Mouse (Mus musculus): ENCODE measurements around the gene Dpf3. TPM values are rescaled to one million over a fixed set of nuclear protein-coding genes. Genes with fewer than 3 reads are reported as not detected.

The Dpf3 gene
- polyA plus RNA-seq, 1 experiment from 2014 or later: 26.9 TPM

DNA sequence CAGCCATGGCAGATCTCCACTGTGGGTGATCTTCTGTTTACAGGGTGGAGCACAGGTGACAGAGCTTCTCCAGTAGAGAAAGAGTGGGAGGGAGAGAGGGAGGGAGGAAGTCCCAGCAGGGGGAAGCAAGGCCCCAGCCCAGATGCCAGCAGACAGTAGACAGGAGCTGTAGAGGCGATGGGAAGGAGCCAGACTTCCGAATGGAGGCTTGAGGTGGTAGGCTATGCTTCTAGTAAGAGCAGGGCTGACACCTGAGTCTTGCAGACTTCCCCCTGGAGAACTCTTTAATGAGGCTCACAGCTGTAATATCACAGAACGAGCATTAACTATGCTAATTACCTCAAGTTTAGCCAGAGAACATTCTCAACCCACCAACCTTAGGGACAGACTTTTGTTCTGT lies 285.8 kb downstream of the Dpf3 start:
- H3K4me2 ChIP-seq (replicated peaks): no peak overlapping the region
- whole genome bisulfite sequencing: 40% methylated on average over 3 of the region's 3 CpGs
- no peak overlapping the region; the same call in 1 of the 2 replicates for H3K27ac ChIP-seq
- no peak overlapping the region for H3K9ac ChIP-seq (replicated peaks)
- 0 out of 2 replicates have a peak, but pooled peaks cover 10% of the 10 kb centered on the region for H3K4me1 ChIP-seq (replicated peaks)
- no peak; the same call in 1 of the 2 replicates for ATAC-seq
- H3K36me3 ChIP-seq: no peaks in the 10 kb centered on the region
- no peak overlapping the region for H3K4me3 ChIP-seq (replicated peaks)
- no peaks in the 10 kb centered on the region for H3K27me3 ChIP-seq
- no peaks in the 10 kb centered on the region for H3K9me3 ChIP-seq

DNA sequence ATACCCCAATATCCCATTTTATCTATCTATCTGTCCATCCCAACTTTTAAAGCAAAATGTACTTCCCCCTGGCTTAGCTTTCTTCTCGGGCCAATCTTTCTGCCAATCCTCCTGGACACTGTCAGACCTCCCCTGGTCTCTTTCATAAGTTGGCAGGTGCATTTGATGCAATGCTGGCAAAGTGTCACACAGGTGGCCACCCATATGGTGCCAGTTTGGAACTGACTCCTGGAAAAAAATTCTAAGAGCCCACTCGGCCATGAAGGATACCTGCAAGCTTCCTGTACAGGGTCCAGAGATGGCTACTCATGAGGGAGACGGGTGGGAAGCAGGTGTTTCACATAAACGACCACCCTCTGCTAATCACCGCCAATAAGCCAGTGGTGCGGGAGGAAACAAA lies 307.0 kb downstream of the Dpf3 start:
- Histone ChIP-seq H3K4me1 (replicated peaks) (peaks cover 6% of the 10 kb centered on the region), H3K27me3 (no peaks in the 10 kb centered on the region), H3K9me3 (no peaks in the 10 kb centered on the region), H3K27ac (no peak overlapping the region), H3K4me3 (replicated peaks) (no peak overlapping the region), H3K9ac (replicated peaks) (no peak overlapping the region), H3K36me3 (no peaks in the 10 kb centered on the region), H3K4me2 (replicated peaks) (no peak overlapping the region)
- WGBS: 86% methylated on average over 6 of the region's 6 CpGs
- ATAC-seq: no peak

DNA sequence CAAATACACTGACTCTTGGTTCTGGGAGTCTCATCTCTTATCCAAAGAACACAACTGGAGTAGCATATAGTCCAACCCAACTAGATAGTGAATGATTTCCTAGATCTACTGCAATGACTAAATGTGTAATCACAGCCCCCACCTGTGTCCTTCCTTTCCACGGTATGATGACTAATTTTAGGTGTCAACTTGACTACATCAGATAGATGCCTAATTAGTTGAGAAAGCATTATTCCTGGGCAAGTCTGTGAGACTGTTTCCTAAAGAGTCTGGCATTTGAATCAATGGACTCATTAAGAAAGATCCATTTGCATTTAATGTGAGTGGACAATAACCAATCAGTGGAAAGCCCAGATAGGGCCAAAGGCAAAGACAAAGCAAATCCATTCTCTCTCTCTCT lies 307.7 kb downstream of the Dpf3 start:
- Histone ChIP-seq H3K4me2 (replicated peaks) (no peak overlapping the region), H3K27me3 (no peaks in the 10 kb centered on the region), H3K36me3 (no peaks in the 10 kb centered on the region), H3K9ac (replicated peaks) (no peak overlapping the region), H3K27ac (no peak overlapping the region), H3K9me3 (no peaks in the 10 kb centered on the region), H3K4me3 (replicated peaks) (no peak overlapping the region), H3K4me1 (replicated peaks) (peaks cover 6% of the 10 kb centered on the region)
- 80% methylated on average over 1 of the region's 1 CpGs for WGBS
- no peak for ATAC-seq

DNA sequence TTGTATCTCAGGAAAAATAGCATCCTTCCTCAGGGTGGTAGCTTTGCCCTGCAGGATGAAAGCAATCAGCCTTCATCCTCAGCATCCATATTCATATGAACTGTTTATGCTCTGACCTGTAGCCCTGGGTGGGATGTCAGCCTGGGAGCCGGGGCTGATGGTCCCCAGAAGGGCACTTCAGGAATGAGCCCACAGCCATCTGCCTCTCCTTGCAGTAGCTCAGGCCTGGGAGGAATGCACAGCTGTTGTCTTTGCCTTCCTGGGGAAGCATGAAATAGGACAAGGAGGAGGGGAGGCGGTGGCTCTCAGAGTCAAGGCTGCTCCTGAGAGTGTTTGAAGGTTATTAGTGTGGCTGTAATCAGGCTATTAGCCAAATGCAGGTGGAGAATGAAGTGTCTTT lies 308.7 kb downstream of the Dpf3 start:
- no peaks in the 10 kb centered on the region for H3K36me3 ChIP-seq
- H3K9ac ChIP-seq (replicated peaks): no peak overlapping the region
- no peak overlapping the region for H3K27ac ChIP-seq
- H3K4me2 ChIP-seq (replicated peaks): no peak overlapping the region
- WGBS: 56% methylated on average over 2 of the region's 2 CpGs
- no peaks in the 10 kb centered on the region for H3K27me3 ChIP-seq
- no peak overlapping the region for H3K4me3 ChIP-seq (replicated peaks)
- no peaks in the 10 kb centered on the region for H3K9me3 ChIP-seq
- H3K4me1 ChIP-seq (replicated peaks): peaks cover 6% of the 10 kb centered on the region
- no peak for ATAC-seq

DNA sequence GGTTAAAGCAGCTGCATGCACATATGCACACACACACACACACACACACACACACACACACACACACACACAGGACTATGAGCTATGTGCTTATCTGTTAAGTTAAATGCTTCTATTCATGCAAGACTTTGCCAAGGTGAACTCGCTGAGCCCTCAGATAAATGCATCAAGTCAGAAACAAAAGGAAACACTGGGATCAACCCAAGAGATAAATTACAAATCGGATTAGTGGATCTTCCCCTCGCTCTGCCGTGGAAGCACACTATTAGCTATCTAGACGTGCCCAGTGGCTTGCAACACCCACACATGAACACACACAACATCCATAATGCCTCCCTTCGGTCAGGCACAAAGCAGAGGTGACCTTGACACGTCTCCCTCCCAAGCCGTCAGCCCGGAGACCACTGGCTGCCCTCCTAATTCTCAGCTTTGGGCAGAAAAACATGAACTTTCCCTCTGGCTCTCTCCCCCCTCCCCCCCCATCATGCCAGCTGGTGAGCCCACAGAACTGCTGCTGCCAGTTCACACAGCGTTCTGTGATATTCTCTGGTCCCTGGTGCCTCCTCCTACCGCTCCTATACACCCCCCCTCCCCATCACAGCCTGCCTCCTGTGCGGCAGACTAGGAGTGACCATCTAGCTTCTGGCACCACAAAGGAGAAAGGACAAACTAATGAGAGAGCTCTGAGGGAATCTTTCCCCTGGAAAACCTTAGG lies 317.9 kb downstream of the Dpf3 start:
- peak; percentile 68 for ATAC-seq
- H3K9ac ChIP-seq (replicated peaks): 0 out of 2 replicates have a peak overlapping the region, but pooled peaks have one; percentile 20
- H3K36me3 ChIP-seq: no peaks in the 10 kb centered on the region
- no peaks in the 10 kb centered on the region for H3K9me3 ChIP-seq
- peaks cover 24% of the 10 kb centered on the region for H3K4me1 ChIP-seq (replicated peaks)
- H3K4me3 ChIP-seq (replicated peaks): no peak overlapping the region
- 37% methylated on average over 12 of the region's 12 CpGs for WGBS
- H3K4me2 ChIP-seq (replicated peaks): peak overlapping the region; percentile 20; the same call in 1 of the 2 replicates
- peak overlapping the region; percentile 74 for H3K27ac ChIP-seq
- no peaks in the 10 kb centered on the region for H3K27me3 ChIP-seq

DNA sequence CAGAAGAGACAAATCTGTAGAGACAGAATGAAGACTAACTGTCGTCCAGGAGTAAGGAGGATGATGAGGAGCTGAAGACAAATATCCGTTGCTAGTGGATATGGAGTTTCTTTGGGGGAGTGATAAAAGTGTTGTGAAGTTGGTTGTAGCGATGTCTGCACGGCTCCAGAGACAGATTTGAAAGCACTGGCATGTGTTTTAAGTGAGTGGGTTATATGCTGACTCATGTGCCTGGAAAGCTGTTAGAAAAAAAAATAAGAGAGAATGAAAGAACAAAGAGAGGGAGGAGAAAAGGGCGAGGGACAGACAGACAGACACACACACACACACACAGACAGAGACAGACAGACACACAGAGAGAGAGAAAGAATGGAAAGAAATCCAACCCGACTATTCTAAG lies 319.2 kb downstream of the Dpf3 start:
- Histone ChIP-seq H3K4me2 (replicated peaks) (no peak overlapping the region), H3K9ac (replicated peaks) (no peak overlapping the region), H3K4me1 (replicated peaks) (peaks cover 24% of the 10 kb centered on the region), H3K36me3 (no peaks in the 10 kb centered on the region), H3K27me3 (no peaks in the 10 kb centered on the region), H3K27ac (no peak overlapping the region), H3K4me3 (replicated peaks) (no peak overlapping the region), H3K9me3 (no peaks in the 10 kb centered on the region)
- ATAC-seq: no peak
- WGBS: 86% methylated on average over 6 of the region's 6 CpGs

DNA sequence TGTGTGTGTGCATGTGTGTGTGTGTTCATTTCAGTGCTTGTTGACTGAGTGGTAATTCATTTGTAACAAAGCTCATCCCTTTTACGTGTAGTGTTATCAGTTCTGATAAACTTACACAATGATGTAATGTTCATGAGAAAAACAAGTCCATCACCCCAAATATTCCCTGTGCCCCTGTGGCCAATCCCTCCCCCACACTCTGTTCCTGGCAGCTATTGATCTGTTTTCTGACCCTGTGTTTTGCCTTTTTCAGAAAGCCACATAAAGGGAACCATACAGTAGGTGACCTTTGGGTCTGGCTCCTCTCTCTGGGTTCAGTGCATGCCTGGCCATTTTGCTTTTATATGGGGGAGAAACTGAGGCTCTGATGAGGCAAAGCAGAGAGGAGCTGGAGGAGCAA lies 322.5 kb downstream of the Dpf3 start:
- WGBS: 94% methylated on average over 1 of the region's 1 CpGs
- no peak overlapping the region for H3K4me2 ChIP-seq (replicated peaks)
- no peak overlapping the region for H3K4me3 ChIP-seq (replicated peaks)
- no peaks in the 10 kb centered on the region for H3K27me3 ChIP-seq
- ATAC-seq: no peak
- no peak overlapping the region for H3K9ac ChIP-seq (replicated peaks)
- H3K9me3 ChIP-seq: no peaks in the 10 kb centered on the region
- H3K4me1 ChIP-seq (replicated peaks): peaks cover 20% of the 10 kb centered on the region
- no peaks in the 10 kb centered on the region for H3K36me3 ChIP-seq
- no peak overlapping the region for H3K27ac ChIP-seq

Other genes starting within 250 kb of the Dpf3 start
- gene Dcaf4, start 32.8 kb upstream of the Dpf3 start, polyA plus RNA-seq (2015; fragmentation: Nextera tagmentation; extraction: Ambion mirVana): 38.0 and 39.0 TPM in 2 replicates
- 33.5 and 34.6 TPM in 2 replicates for gene Zfyve1, start 109.5 kb upstream of the Dpf3 start, polyA plus RNA-seq (2015; fragmentation: Nextera tagmentation; extraction: Ambion mirVana)
- gene Rbm25, start 143.5 kb upstream of the Dpf3 start, polyA plus RNA-seq (2015; fragmentation: Nextera tagmentation; extraction: Ambion mirVana): 301 and 329 TPM in 2 replicates
- 71.5 and 74.3 TPM in 2 replicates for gene Psen1, start 200.4 kb upstream of the Dpf3 start, polyA plus RNA-seq (2015; fragmentation: Nextera tagmentation; extraction: Ambion mirVana)

Measured in midbrain, embryonic 13.5 days (tissue).